Mouse (Mus musculus): ENCODE results near the gene Olfr612.

DNA sequence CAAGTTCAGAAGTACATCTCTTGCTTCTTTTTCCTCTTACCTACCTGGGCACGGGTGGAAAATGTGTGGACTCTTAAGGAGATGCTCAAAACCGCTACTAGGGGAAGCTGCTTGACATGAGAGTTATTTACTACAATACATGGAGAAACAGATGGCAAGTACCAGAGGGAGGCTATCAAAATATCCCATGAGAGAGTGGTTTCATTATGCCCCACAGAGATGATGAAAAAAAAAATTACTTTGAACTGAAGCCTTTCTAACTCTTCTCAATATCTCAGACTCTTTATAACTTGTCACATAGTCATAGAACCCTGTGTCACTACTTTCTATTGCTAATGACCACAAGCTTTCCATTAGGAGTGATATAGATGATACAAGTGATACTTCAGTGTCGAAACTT, 26.5 kb upstream of the Olfr612 start, which contains the start of gene Olfr616:
- TF ChIP-seq CTCF (IDR thresholded peaks at IDR 0.05; ENCODE audit: control insufficient read depth, insufficient read depth, insufficient read length) (no peak), MAX (IDR thresholded peaks at IDR 0.05) (no peak), CEBPB (IDR thresholded peaks at IDR 0.05; ENCODE audit: low read depth) (no peak), USF1 (IDR thresholded peaks at IDR 0.05; ENCODE audit: low read depth) (no peak), MYOD1 (IDR thresholded peaks at IDR 0.05; ENCODE audit: control insufficient read depth, insufficient read length, low read depth) (no peak), MYOG (IDR thresholded peaks at IDR 0.05; ENCODE audit: control insufficient read depth, extremely low read depth, insufficient read length) (no peak), FOSL1 (IDR thresholded peaks at IDR 0.05; ENCODE audit: insufficient read depth, low read length, poor library complexity, severe bottlenecking) (no peak)

All from C2C12 (cell line).